In the genomic region with DNA sequence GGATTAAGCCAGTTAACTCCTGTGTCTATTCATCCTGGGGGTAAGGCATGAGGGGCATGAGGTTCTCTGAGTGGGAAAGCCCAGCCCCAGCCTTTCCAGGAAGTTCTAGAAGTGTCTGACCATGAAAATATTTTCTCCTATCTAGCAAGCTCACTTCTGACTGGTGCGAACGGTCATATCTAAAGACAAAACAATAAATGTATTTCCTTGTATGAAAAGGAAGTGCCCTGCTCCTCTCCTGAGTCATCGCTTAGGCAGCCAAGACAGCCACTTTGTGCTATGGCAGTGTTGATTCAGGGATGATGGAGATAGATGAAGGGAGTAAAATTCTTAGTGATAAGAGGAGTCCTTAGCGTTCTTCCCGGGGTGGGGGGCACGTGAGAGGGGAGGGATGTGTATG, we compare ENCODE assay signal across 1 mouse cellular context.
TF ChIP-seq lines count a peak whose summit lies in the region.

No protein-coding gene starts in this region.

TF ChIP-seq in MEL, 35 proteins besides CTCF, POLR2A, EP300 and RAD21 (continued from another document):
- TF ChIP-seq MEF2A (IDR thresholded peaks at IDR 0.05; ENCODE audit: extremely low read depth, insufficient replicate concordance, low read depth, low read length, poor library complexity, severe bottlenecking) (no peak), MAFK (IDR thresholded peaks at IDR 0.05; ENCODE audit: borderline replicate concordance, low read depth, low read length) (no peak), ZC3H11A (IDR thresholded peaks at IDR 0.05; ENCODE audit: low read depth, low read length) (no peak), ELF1 (IDR thresholded peaks at IDR 0.05; ENCODE audit: low read depth, low read length) (peak; percentile 70), BHLHE40 (IDR thresholded peaks at IDR 0.05; ENCODE audit: borderline replicate concordance, low read depth, low read length) (peak; percentile 56; the same call in 1 of the 2 replicates), ZMIZ1 (IDR thresholded peaks at IDR 0.05; ENCODE audit: low read depth, low read length) (no peak), UBTF (IDR thresholded peaks at IDR 0.05; ENCODE audit: borderline replicate concordance, insufficient read depth, low read depth, low read length) (no peak), NELFE (IDR thresholded peaks at IDR 0.05; ENCODE audit: low read depth, low read length) (no peak; the same call in 1 of the 2 replicates), ZKSCAN1 (IDR thresholded peaks at IDR 0.05; ENCODE audit: low read depth, low read length) (no peak), POLR2AphosphoS2 (IDR thresholded peaks at IDR 0.05; ENCODE audit: low read length) (no peak), SMC3 (IDR thresholded peaks at IDR 0.05; ENCODE audit: low read depth, low read length) (no peak), CHD2 (IDR thresholded peaks at IDR 0.05; ENCODE audit: low read length) (no peak), MAX (IDR thresholded peaks at IDR 0.05; ENCODE audit: low read length) (no peak), USF2 (IDR thresholded peaks at IDR 0.05; ENCODE audit: borderline replicate concordance in 1 of 2, insufficient read depth in 1 of 2, low read depth in 1 of 2, low read length in 2 of 2) (no peak), MAZ (IDR thresholded peaks at IDR 0.05; ENCODE audit: low read depth, low read length) (no peak), RCOR1 (IDR thresholded peaks at IDR 0.05; ENCODE audit: low read depth, low read length) (0 out of 2 replicates have a peak, but pooled peaks have one; percentile 22), GATA1 (IDR thresholded peaks at IDR 0.05; ENCODE audit: low read depth, low read length) (peak; percentile 51; the same call in 1 of the 2 replicates), HCFC1 (IDR thresholded peaks at IDR 0.05; ENCODE audit: low read depth, low read length) (no peak)
